28 mouse cellular contexts compared by ENCODE assay signal in genomic region chr3:130428796-130429195, GRCm38 (mm10).
DNase-seq lines count a peak whose midpoint lies in the region; ATAC-seq and TF ChIP-seq lines count a peak whose summit lies in the region.
"Had no signal": no experiment of that assay in that cellular context is flagged by ENCODE, and none has a peak within 500 bp of the region (broad histone marks: within the 10 kb centered on the region; RNA-seq: fewer than 3 reads in every experiment).

No protein-coding gene starts in this region.

- H3K9ac ChIP-seq in heart, adult 2 months (ENCODE audit: low read depth, low read length): no peak overlapping the region
- no peak overlapping the region for H3K9ac ChIP-seq in limb, embryonic 14.5 days (ENCODE audit: low read depth, low read length, severe bottlenecking)
- H3K9ac ChIP-seq: heart, embryonic 13.5 days; hindbrain, embryonic 13.5 days; limb, embryonic 12.5 days; midbrain, embryonic 12.5 days; neural tube, embryonic 12.5 days had no signal

- H3K4me1 ChIP-seq in heart, adult 2 months (ENCODE audit: control insufficient read depth, insufficient read depth, low read length): no peaks in the 10 kb centered on the region
- peaks cover 10% of the 10 kb centered on the region; the same call in 1 of the 2 replicates for H3K4me1 ChIP-seq in limb, embryonic 14.5 days (ENCODE audit: control insufficient read depth, insufficient read depth, low read length)
- H3K4me1 ChIP-seq in limb, embryonic 10.5 days: peaks cover 45% of the 10 kb centered on the region
- H3K4me1 ChIP-seq: heart, embryonic 13.5 days; hindbrain, embryonic 13.5 days; megakaryocyte, embryonic 14.5 days; midbrain, embryonic 12.5 days; neural tube, embryonic 12.5 days had no signal

- no peaks in the 10 kb centered on the region for H3K9me3 ChIP-seq in limb, embryonic 14.5 days (ENCODE audit: control insufficient read depth, low read length)
- H3K9me3 ChIP-seq in limb, embryonic 10.5 days (replicated peaks): no peaks in the 10 kb centered on the region
- H3K9me3 ChIP-seq: heart, embryonic 13.5 days; hindbrain, embryonic 13.5 days; limb, embryonic 12.5 days; midbrain, embryonic 12.5 days; neural tube, embryonic 12.5 days had no signal

- WGBS in heart, adult 2 months: 41% methylated on average over 4 of the region's 4 CpGs
- WGBS in limb, embryonic 14.5 days: 79% methylated on average over 4 of the region's 4 CpGs
- 95% methylated on average over 4 of the region's 4 CpGs for WGBS in limb, embryonic 10.5 days

- no peaks in the 10 kb centered on the region; the same call in 1 of the 2 replicates for H3K27me3 ChIP-seq in heart, adult 2 months (ENCODE audit: control insufficient read depth, insufficient read depth, low read length)
- H3K27me3 ChIP-seq in limb, embryonic 14.5 days (ENCODE audit: control insufficient read depth, insufficient read depth, low read length): no peaks in the 10 kb centered on the region
- H3K27me3 ChIP-seq in limb, embryonic 10.5 days (ENCODE audit: low read depth, poor library complexity, severe bottlenecking): 0 out of 2 replicates have a peak, but pooled peaks cover 5% of the 10 kb centered on the region
- H3K27me3 ChIP-seq: CH12.LX; heart, embryonic 13.5 days; hindbrain, embryonic 13.5 days; limb, embryonic 12.5 days; megakaryocyte, embryonic 14.5 days; midbrain, embryonic 12.5 days; neural tube, embryonic 12.5 days had no signal

- H3K79me2 ChIP-seq in heart, adult 2 months (replicated peaks; ENCODE audit: control insufficient read depth, insufficient read depth, low read length): no peaks in the 10 kb centered on the region

- H3K4me3 ChIP-seq in heart, adult 2 months: no peak overlapping the region
- no peak overlapping the region for H3K4me3 ChIP-seq in limb, embryonic 14.5 days (replicated peaks; ENCODE audit: low read length)
- H3K4me3 ChIP-seq in limb, embryonic 10.5 days: no peak overlapping the region
- H3K4me3 ChIP-seq: heart, embryonic 13.5 days; hindbrain, embryonic 13.5 days; limb, embryonic 12.5 days; megakaryocyte, embryonic 14.5 days; midbrain, embryonic 12.5 days; myocyte; neural tube, embryonic 12.5 days had no signal

- no peak overlapping the region for H3K27ac ChIP-seq in heart, adult 2 months
- H3K27ac ChIP-seq in limb, embryonic 14.5 days (replicated peaks; ENCODE audit: low read depth, low read length): no peak overlapping the region
- no peak overlapping the region for H3K27ac ChIP-seq in limb, embryonic 10.5 days
- H3K27ac ChIP-seq: heart, embryonic 13.5 days; hindbrain, embryonic 13.5 days; midbrain, embryonic 12.5 days; neural tube, embryonic 12.5 days had no signal

- no peak for ATAC-seq in limb, embryonic 14.5 days (ENCODE audit: low FRiP score, low read depth)
- ATAC-seq: activated CD4-positive, CD25-positive, alpha-beta regulatory T cell, adult 4 months; forebrain, embryonic 14.5 days; inflammation-experienced regulatory T-cells, adult 6 months had no signal

- no peak for TF ChIP-seq POLR2A in heart, adult 2 months (IDR thresholded peaks at IDR 0.05; ENCODE audit: insufficient read depth, low read depth, low read length)
- no peak for TF ChIP-seq POLR2A in limb, embryonic 14.5 days (IDR thresholded peaks at IDR 0.05; ENCODE audit: borderline replicate concordance, extremely low read depth, insufficient read depth, insufficient read length)

- no peak overlapping the region for H3K4me2 ChIP-seq in limb, embryonic 14.5 days (replicated peaks; ENCODE audit: low read depth, low read length, severe bottlenecking)
- H3K4me2 ChIP-seq: heart, embryonic 13.5 days; hindbrain, embryonic 13.5 days; limb, embryonic 12.5 days; liver, embryonic 11.5 days; midbrain, embryonic 12.5 days; neural tube, embryonic 12.5 days had no signal

- intact Hi-C loops in heart, adult 2 months (cut with DNase I): no loop called here

- DNase-seq in adrenal gland, postnatal 10 days: peak; percentile 19
- no peak for DNase-seq in adrenal gland, postnatal 4 days (ENCODE audit: low spot score in 2 of 2)
- peak; percentile 38 to 58 for DNase-seq in cerebellum, postnatal 14 days
- no peak for DNase-seq in cerebellum, adult 18-20 months
- DNase-seq in heart, postnatal 4 days: peak; percentile 34
- DNase-seq in heart, adult 2 months: no peak
- peak; percentile 25 for DNase-seq in limb, embryonic 14.5 days (ENCODE audit: low spot score)
- DNase-seq in limb, embryonic 10.5 days (ENCODE audit: low spot score): no peak
- DNase-seq: cerebellum, adult 11-12 months; cerebellum, postnatal 25 days; gastrocnemius, postnatal 25 days; heart, postnatal 36 days; kidney, adult 11 months; layer of hippocampus, postnatal 36 days; lung, postnatal 4 days; right cerebral cortex, adult 18-20 months had no signal

- TF ChIP-seq EP300 in heart, adult 2 months (IDR thresholded peaks at IDR 0.05; ENCODE audit: insufficient read depth, low read depth, low read length): no peak

- H3K36me3 ChIP-seq in heart, adult 2 months (ENCODE audit: control insufficient read depth, insufficient read depth, low read length): no peaks in the 10 kb centered on the region
- H3K36me3 ChIP-seq in limb, embryonic 14.5 days (ENCODE audit: control insufficient read depth, insufficient read depth, low read length): no peaks in the 10 kb centered on the region
- no peaks in the 10 kb centered on the region for H3K36me3 ChIP-seq in limb, embryonic 10.5 days
- H3K36me3 ChIP-seq: heart, embryonic 13.5 days; hindbrain, embryonic 13.5 days; limb, embryonic 12.5 days; midbrain, embryonic 12.5 days; neural tube, embryonic 12.5 days had no signal

- TF ChIP-seq CTCF in heart, adult 2 months (IDR thresholded peaks at IDR 0.05): no peak

Comparison
In these comparisons a context has a peak if more than half of its experiments do, and no peak if none do; other contexts are left out.
1. DNase-seq: peak in adrenal gland, postnatal 10 days (single experiment), cerebellum, postnatal 14 days (2 of 2), heart, postnatal 4 days (single experiment) and limb, embryonic 14.5 days (single experiment); none in adrenal gland, postnatal 4 days (0 of 2), cerebellum, adult 18-20 months (0 of 2), heart, adult 2 months (0 of 2) and limb, embryonic 10.5 days (single experiment).